Mouse (Mus musculus) left cerebral cortex, adult 8-10 months (tissue): Measurements from ENCODE around the gene Fmod. TPM values are rescaled to one million over a fixed set of nuclear protein-coding genes. Genes with fewer than 3 reads are reported as not detected.

Experiments
- DNase-seq, 2 experiments: peaks; one replicate each; pipeline ENCODE4 v3.0.0; 2022; ENCODE audit warnings: low spot score in 2 of 2
- total RNA-seq, 4 experiments: library from RNA; stranded (reverse); gene quantifications; 2 replicates each; pipeline ENCODE4 v1.2.4; 2022

Gene Fmod
- total RNA-seq, 4 experiments from 2014 or later = 15.9 to 22.2 (median 20.9) TPM

DNA sequence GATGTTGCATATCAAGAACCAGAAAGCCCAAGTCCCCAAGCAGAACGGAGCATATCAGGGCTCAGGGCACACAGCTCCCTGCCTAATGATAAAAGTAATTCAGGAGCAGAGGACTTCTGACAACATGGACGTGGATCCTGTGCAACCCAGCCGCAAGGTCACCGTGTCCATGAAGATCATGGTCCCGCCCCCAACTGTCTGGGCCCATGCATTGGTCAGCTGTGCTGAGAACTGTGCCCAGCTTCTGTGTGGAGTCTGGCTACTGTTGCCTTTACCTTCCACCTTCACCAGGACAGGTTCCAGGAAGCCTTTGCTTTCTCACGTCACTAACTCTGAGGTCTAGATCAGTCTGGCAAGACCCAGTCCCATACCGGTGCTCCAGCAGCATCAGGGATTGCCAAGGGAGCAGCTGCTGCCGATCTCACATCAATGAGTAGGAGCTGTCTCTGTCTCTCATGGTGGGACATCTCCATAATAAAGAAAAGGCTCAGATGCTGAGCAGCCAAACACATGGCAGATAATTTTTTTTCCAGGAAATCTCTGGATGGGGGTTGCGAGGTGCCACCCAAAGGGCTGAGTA is 18.7 kb downstream of the Fmod start:
- no peak for DNase-seq

DNA sequence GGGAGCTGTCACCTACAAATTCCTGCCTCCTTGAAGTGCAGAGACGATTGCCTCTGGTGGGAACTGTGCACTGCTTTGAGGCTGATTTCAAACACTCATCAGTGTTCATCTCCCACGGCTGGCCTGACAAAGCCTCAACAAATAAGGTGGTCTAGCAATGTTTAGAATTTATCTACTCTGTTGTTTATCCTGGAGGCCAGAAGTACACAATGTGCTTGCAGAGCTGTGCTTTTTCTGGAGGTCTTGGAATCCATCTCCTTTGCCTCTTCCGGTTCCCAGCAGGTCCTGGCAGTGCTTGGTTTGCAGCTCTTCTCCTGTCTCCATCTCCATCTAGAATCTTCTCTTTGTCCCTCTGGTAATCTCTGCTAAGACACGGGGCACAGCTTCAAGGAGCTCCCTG is 19.2 kb downstream of the Fmod start:
- DNase-seq = no peak

DNA sequence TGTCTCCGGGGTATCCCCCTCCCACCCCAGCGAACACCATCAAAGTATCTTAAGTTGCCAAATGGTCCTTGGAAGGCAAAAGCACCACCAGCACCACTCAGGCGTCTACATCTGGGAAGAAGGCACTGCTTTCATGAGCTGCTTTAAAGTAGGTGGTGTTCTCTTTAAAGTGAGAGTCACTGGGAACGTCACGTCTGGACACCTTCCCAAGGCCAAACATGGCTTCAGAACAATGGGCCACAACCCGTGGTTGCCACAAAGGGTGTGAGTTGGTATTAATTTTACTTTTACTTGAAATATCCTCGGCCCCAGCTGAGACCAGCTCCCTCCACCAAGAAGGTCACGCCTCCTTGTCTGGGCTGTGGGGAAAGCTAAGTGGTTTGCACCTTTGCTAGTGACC is 20.7 kb downstream of the Fmod start:
- no peak for DNase-seq

DNA sequence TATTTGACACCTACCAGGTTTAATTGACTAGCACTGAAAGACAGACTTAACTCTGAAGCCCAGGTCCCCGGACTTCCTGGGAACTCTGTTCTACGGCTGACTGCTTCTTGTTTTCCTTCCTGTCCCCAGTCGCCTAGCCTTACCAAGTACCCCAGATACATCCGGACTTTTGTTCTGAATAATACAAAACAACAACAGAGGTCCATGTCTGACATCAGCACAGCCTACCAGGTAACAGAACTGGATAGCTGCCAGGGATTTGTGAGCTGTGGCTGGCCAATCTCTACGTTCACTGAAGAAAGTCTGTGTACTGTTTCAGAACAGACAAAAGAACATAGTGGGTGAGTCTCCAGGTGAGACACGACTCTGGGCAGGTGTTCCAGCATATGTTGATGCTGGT is 21.8 kb downstream of the Fmod start:
- DNase-seq = no peak

DNA sequence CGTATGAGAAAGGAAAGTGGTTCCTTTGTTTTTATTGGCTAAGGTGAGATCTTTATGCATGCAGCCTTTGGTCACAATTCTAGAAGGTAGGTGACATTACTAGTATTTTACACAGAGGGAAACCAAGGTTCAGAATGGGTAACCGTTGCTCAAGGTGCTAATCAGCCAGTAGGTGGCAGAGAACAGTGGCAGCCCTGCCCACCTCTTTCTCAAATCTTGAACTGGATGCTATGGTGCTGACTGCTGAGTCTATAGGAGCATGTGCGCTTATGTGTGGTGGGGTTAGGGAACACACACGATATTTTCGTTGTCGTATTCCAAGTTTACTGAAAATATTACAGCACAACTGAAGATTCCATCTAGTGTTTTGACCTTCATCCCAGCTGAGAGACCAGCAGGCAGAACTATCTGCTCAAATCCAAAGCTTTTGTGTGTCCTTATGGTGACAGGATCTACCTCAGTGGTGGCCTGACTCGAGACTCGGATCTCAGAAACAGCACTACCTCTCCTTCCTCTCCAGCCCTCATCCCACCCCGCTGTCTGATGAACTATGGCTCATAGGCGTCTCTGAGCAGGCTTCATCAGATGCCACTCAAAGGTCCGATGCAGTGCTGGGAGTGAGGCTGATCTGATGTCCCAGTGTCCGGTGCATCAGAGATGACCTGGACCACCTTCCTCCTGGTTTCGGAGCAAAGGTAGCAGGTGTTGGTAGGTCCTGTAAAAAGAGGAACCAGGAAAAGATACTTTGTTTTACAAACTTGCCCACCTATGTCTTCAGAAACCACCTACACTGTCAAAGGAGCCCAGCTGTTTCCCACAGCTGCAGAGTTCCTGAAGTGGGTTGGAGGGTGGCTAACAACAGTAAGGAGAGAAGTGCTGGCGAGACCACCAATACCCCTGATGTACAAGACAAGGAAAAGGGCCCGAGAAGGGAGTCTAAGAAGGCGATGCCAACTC is 23.0 kb downstream of the Fmod start:
- DNase-seq = no peak

DNA sequence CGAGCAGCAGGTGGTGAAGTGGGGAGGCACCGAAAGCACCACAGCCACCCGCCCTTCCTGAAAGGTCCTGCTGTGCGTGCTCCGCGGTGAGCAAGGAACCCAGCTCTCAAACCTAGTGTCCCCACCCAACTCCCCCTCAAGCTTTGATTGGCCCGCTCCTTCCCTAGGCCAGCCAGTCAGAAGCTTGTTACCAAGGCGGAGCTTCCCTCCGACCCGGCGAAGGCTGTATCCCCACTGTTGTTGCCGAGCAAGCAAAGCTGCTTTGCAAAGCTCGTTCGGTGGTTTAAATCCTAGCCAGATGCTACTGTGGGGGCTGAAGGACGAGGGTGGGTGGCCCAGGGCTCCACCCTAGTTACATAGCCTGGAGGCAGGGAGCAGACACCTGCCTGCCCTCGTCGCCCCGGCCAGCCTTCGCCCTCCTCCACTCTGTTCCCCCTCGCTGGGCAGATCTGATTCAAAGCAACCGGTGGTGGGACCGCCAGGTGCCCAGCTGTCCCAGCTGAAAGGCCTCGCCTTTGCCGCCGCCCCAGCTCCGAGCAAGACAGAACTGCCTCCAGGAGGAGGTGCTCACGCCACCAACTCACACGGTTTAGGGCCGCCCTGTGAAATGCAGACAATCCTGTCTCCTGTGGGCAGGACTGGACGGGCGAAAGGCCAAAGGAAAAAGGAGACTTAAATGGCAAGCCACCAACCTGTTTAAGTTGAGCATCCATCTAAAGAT is 24.0 kb downstream of the Fmod start:
- DNase-seq = peak; percentile 76 to 86

DNA sequence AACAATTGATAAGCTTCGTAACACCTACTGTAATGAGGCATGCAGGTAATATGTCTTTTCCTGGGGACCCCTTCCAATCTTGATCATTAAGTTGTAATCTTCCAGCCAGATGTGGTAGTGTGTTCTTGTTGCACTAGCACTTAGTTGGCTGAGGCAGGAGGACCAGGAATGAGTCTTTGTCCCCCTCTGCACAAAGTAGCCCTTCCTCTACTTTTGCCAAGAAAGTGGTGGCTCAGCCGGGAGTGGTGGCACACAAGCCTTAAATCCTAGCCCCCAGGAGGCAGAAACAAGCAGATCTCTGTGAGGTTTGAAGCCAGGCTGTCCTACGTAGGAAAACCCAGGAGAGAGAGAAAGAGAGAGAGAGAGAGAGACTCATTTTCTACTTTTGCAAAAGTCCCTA is 24.9 kb downstream of the Fmod start:
- no peak for DNase-seq

DNA sequence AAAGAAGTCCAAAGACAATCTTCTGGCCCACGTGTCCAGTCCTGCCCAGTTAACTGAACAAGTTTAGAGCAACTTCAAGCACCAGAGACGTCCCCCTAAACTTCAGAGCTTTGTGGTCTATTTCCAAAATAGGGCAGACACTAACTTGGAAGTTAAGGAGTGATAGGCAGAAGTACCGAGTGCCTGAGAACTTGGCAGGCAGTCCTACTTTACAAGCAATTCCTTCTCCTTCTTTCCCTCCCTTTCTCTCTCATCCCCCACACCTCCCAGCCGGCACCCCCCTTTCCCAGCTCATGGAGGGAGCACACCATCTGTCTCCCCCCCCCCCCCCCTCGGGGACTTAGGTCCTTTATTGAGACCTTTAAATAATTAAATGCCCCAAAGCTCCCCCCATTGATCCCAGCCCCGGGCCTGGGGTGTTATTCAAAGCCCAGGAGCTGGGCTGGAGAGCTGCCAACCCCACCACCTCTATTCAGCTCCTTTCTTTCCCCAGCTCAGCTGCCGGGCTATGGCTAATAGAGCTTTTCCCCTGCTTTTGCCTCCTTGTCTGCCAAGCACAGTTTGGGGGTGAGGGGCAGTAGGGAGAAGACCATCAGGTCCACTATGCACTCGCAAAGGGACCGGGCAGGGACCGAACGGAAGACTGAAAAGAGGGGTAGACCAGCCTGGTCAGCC is 25.5 kb downstream of the Fmod start:
- peak in 1 of 2 experiments; percentile 50 for DNase-seq

DNA sequence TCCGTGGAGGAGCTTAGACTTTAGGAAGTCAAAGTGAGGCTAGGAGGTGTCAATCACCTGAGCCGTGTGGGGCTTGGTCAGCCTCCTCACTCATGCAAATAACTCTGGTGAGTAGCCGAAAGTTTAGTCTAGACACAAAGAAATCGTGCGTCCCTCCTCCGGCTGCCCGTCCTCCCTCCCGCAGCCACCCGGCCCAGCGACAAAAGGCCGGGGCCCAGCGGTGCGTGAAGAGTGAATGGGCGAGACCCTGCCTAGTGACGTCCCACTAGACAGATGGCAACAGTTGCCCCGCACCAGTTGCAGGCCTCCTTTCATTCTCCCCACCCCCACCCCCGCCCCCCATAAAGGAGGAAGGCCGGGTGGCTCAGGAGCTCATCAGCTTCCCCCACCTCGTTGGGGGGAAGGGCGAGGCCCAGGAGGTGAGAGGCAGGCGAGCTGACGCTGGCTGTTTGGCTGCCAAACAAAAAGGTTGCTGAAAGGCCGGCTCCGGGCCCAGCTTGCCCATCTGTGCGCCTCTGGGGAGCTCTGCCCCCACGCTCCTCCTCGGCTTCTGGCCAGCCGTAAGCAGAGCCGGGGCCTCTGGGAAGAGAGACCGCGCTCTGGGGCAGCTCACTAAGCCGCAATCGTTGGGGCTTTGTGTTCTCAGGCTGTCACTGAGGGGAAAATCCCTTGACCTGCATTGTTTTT is 26.2 kb downstream of the Fmod start:
- DNase-seq = peak in 1 of 2 experiments; percentile 55

DNA sequence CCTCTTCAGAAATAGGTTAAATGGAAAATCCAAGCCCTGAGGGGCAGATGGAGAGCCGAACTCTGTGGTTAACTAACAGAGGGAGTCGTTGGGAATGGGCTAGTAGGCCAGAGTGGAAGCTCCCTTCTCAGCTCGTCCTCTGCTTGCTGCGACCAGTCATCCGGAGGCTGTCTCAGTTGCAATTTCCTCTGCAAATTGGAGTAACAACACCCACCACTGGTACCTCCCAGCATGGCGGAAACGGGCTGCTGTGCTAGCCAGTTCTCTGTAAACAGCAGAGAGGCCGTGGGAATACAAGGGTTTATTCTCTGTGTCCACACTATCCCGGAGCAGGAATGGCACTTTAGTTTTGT is 26.7 kb downstream of the Fmod start:
- no peak for DNase-seq

DNA sequence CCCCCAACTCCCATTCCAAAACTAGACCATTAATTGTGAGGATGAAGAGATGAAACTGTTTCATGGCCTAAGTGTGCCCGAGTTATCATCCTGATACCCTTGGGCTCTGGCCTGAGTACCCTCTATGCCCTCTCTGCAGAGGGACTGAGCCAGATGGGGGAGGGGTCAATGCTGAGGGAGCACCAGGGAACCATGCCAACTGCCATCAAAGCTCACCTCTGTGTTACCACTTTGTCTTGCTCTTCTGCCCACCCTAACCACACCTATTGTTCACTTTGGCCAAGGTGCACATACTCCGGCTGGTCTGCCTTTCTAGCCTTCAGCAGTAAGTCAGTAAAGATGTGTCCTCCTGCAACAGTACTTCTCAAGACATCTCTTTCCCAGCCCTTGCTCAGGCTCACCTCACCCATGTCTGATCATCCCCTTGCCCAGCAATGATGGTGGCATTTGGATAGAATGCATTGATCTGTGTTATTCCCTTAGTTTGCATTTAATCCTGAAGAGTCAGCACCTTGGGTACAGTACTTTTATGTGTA is 27.3 kb downstream of the Fmod start:
- no peak for DNase-seq

DNA sequence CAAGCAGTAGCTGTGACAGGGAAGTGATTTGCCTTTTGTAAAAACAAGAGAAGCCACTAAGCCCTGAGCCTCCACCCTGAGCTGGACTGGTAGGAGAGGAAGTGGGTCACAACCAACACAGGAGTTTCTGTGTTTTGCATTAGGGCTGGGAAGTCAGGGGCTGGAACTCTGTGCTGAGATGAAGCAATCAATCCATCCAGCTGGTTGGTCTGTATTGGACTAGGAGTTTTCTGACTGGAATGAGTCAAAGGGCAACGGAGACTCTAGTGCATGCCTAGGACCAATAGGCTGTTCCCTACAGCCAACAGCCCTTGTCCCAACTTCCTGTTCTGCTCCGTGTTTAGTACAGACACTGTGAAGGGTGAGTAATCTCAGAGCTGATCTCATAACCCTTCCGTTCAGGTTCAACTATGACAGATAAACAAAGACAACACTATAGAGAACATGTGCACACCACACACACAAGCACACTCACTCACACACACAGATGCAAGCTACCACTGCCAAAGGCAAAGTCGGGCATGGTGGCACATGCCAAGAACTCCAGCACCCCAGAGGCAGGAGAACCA is 28.3 kb downstream of the Fmod start:
- DNase-seq = no peak

DNA sequence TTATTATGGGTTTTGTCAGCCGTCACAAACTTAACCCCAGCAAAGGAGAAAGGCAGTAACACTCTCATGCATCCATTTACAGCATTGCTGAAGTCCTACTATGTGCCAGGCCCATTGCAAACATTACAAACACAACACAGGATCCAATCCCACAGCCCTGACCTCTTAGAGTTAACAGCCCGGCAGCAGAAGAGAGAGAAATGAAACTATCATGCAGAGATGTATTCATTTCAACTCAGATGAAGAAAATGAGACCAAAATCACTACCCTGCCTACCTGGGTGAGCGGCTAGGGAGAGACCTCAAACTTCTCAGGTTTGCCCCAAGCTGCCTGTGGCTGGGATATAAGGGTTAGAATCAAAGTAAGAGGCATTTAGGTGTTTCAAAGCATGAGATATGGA is 29.5 kb downstream of the Fmod start:
- DNase-seq = no peak

DNA sequence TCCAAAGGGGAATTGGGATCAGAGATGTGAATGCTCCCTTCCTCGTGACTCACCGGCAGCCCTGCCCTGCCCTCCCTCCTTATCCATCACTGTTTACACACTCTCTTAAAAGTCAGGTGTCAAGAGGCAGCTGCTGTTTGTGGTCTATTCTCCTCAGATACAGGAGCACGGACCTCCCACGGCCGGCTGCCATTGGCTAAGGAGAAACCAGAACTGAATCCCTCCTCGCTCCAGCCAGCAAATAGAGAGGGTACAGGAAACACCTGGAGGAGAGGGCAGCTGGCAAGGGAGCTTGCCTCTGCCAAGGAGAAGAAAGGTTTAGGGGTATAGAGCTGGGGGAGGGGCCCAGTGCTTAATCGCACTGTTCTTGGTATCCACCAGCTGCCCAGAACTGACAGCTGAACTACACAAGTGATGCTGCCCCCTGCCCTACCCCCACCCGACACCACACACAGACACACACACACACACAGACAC is 30.1 kb downstream of the Fmod start:
- DNase-seq = no peak

DNA sequence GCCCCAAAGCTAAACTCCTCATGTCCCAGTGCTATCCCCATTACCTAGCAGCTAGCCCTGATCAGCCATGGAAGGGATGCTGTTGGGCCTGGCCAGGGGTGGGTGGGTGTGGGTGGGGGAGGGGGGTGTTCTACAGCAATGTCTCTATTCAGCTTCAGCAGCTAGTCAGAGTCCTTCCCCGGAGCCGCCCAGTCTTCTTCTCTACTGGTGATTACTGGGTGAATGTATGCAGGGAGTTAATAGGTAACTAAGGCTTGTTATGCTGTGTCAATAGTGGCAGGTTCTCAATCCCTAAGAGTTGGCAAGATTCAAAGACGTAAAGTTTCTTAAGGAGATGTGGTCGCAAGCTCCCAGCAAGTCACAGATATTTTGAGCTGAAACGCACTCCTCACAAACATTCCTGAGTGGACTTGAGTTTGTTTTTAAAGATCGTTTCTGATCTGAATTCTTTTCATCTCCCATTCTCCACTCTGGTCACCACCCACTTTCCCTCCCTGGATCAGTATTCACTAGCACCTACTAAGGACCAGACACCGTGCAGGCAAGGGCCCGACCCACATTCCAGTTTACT is 33.1 kb downstream of the Fmod start:
- no peak for DNase-seq

DNA sequence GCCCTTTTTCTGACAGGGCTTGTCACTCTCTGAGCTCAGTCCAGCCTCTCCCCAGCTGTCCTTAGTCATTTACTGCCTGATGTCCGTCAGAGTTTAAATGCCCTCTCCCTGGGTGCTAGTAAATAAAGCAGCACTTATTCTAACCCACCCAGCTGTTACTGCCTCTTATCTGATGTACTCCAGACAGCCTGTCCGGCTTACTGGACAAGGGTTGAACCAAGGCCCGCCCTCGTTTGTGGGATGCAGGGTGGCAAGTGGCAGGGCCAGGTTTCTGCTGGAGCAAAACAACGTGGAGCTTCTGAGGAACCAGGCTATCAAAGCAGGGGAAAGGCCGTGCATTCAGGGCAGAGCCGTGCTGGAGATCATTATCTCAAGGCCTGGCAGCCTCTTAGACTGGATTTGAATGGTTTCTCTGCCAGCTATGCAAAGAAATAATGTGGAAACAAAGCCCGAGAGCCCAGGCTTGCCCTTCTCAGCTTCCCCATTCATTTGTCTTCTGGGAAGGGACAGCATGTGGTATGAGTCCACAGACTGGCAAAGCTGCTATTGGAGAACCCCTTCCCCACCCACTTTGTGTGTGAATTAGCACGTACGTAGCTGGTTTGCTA is 34.5 kb downstream of the Fmod start:
- no peak for DNase-seq

DNA sequence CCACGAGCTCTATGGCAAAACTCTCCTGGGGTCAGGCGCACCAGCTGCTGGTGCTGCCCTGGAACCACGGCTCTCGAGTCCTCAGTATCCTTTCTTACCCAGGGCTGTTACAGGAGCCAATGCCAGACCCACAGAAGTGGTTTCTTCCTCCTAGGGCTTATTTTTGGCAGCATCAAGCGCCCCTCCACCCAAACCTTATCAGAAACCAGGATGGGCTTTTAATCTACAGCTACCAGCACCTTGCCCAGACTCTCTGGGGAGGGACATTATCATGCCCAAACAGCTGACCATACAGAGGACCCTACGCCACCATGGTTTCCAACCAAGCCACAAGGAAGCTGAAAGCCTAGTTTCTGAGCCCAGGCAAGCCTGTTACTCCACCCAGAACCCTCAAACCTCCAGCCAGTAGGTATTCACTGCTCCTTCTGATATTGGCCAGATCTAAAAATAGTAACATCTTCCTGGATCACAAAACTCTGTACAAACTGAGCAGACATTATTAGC is 36.1 kb downstream of the Fmod start:
- DNase-seq = no peak

DNA sequence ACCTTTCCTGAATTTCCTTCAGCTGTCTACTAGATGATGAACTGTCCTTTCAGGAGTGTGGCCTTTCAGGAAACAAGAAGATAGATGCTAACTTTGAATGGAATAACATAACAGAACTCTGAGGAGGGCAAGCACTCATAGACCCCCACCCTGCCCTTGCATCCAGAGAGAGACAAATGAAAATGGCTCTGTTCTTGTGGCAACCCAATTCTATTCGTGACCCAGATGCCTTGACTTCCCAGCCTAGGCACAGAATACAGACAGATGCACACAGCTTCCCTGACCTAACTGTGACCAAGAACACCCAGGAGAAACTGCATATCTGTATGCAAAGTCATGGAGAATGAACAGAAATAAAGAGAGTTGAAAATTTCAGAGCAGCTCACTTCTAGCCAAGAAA is 36.6 kb downstream of the Fmod start:
- no peak for DNase-seq

DNA sequence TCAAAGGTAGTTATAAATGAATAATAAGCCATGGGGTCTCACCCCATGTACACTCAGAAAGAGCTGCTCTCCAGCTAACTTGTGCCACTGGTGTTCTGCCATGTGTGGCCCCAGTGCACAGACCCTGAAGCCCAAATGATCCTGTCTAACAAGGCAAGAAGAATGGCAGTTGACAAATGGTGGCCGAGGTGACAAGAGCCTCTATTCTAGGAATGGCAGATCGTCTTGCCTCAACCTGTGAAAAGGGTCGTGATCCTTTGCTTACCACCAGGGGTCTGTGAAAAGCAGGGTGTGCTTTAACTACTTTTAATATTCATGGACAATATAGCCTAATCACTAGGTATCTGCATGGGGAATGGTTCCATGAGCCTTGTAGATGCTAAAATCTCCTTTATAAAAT is 37.1 kb downstream of the Fmod start:
- no peak for DNase-seq

DNA sequence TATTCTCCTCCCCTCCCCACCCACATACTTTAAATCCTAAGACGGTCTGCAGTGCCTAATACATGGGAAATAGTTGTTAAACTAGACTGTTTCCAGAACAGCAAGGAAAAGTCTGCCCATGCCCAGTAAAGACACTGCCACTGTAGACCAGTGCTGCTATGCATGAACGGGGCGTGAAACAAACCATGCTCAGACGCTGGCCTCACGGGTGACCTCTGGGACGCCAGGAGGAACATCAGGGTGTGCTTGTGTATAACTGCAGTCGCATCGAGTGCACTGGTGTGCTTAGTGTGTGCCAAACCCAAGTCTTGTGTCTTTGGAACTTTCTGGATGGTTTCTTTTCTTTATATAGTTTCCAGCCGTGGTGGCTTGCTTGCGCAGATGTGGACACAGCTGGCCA is 37.6 kb downstream of the Fmod start:
- DNase-seq = no peak
